Mouse (Mus musculus) intestine, postnatal 0 days (tissue): Measurements from ENCODE around the gene Cog7. TPM values are rescaled to one million over a fixed set of nuclear protein-coding genes. Genes with fewer than 3 reads are reported as not detected.

Source experiments
- ATAC-seq: fragments of 200-750 bp; cut with Nextera tagmentation; 2 replicates; pipeline ENCODE4 v1.8.0; 2017; ENCODE audit warnings: mild to moderate bottlenecking, moderate TSS enrichment, moderate library complexity
- H3K27ac ChIP-seq: fragments of 300-500 bp; sonication (generic); 2 replicates; pipeline ENCODE4 v1.5.1; 2014; ENCODE audit warnings: mild to moderate bottlenecking, low read depth, low read length, moderate library complexity
- H3K27me3 ChIP-seq: fragments of 300-500 bp; sonication (generic); replicated peaks from 2 replicates; pipeline ENCODE4 v1.6.1; 2014; ENCODE audit warnings: low read length, mixed read lengths; ENCODE audit not compliant: control insufficient read depth, insufficient read depth
- H3K36me3 ChIP-seq: fragments of 300-500 bp; sonication (generic); 2 replicates; pipeline ENCODE4 v1.6.1; 2014; ENCODE audit warnings: mild to moderate bottlenecking, moderate library complexity; ENCODE audit not compliant: control insufficient read depth, insufficient read depth
- H3K4me1 ChIP-seq: fragments of 300-500 bp; sonication (generic); replicated peaks from 2 replicates; pipeline ENCODE4 v1.6.1; 2014; ENCODE audit warnings: antibody characterized with exemption, low read length, mixed read lengths; ENCODE audit not compliant: control insufficient read depth, insufficient read depth
- H3K4me2 ChIP-seq: fragments of 300-500 bp; sonication (generic); replicated peaks from 2 replicates; pipeline ENCODE4 v1.6.1; 2014; ENCODE audit warnings: low read depth, mild to moderate bottlenecking, moderate library complexity
- H3K4me3 ChIP-seq: fragments of 300-500 bp; sonication (generic); 2 replicates; pipeline ENCODE4 v1.5.1; 2014; ENCODE audit warnings: low read depth, low read length
- H3K9ac ChIP-seq: fragments of 300-500 bp; sonication (generic); 2 replicates; pipeline ENCODE4 v1.6.1; 2014; ENCODE audit warnings: mild to moderate bottlenecking, low read depth, low read length
- H3K9me3 ChIP-seq: fragments of 300-500 bp; sonication (generic); 2 replicates; pipeline ENCODE4 v1.6.1; 2016; ENCODE audit warnings: mixed run types; ENCODE audit not compliant: control insufficient read depth
- CTCF ChIP-seq: sonication (generic); IDR thresholded peaks from 2 replicates; pipeline ENCODE4 v1.5.1; 2016; ENCODE audit warnings: low read depth, mild to moderate bottlenecking, control low read depth, antibody characterized with exemption, moderate library complexity
- WGBS: fragments of 180-500 bp; shearing (Covaris S2); extraction: QIAGEN DNeasy Blood & Tissue Kit; methylation state at CpG from one replicate; pipeline ENCODE4 v1.1.7; 2014; 5-methylcytosine and 5-hydroxymethylcytosine counted together
- polyA plus RNA-seq: library from polyadenylated mRNA; unstranded; fragments of >200 nt; fragmentation: Nextera tagmentation; extraction: Ambion mirVana; gene quantifications from 2 replicates; pipeline ENCODE4 v1.2.1, GENCODE M21; 2015

Cog7 gene
- polyA plus RNA-seq, 1 experiment from 2014 or later, result 6.3 TPM

DNA sequence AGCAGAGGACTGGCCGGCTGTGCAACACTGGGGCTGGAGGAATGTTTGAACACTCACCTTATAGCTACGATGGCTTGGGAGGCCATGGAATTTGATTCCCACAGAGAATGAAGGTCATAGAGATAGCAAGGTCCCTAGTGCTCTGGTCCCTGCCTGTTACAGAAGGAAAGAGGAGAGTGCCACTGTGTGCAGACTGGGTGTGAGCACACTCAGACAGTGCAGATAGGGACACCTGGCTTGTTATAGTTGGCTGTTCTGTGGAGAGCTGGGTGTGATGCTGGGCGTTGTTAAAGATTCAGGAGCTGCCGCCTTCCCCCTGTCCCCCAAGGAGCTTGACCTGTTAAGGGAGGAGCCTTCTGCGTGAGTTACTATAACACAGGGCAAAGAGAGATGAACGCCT is 84.8 kb downstream of the Cog7 start:
- Histone ChIP-seq H3K9me3 (no peaks in the 10 kb centered on the region), H3K9ac (no peak overlapping the region), H3K4me3 (no peak overlapping the region), H3K27ac (no peak overlapping the region), H3K27me3 (0 out of 2 replicates have a peak, but pooled peaks cover 3% of the 10 kb centered on the region), H3K36me3 (no peaks in the 10 kb centered on the region), H3K4me1 (no peaks in the 10 kb centered on the region), H3K4me2 (no peak overlapping the region)
- ATAC-seq, result no peak
- no peak for TF ChIP-seq CTCF
- WGBS, result 35% methylated on average over 6 of the region's 6 CpGs

DNA sequence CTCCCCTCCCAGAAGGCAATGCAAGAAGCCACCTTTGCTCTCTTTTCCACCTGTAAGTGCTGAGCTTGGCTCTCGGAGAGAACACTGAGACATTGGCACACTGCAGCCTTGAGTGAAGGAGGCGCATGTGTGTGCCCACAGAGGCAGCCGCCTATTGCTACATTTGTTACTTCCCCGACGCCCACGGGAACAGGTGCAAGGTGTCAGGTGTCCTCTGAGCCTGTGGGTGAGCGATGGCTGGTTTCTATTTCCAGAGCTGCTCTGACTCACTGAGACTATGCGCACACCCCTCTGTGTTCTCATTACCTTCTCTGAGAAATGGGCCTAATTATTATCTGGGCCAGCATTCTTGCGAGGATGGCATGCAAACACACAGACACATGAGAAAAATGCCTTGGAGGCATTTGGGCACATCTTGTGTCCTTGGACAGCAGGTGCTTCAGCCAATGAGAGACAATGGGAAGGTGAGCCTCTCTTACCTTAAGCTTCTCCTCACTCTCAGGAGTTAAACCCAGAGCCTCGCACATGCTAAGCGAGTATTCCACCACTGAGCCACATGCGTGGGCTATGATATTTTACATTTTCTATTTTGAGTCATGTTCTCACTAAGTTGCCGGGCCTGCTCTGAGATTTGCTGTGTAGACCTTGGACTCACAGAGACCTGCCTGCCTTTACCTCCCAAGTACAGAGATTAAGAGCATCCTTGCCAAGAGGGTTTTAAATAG is 90.7 kb downstream of the Cog7 start:
- WGBS, result 86% methylated on average over 13 of the region's 13 CpGs
- H3K9me3 ChIP-seq, result no peaks in the 10 kb centered on the region
- no peak overlapping the region for H3K4me3 ChIP-seq
- H3K36me3 ChIP-seq, result no peaks in the 10 kb centered on the region
- no peaks in the 10 kb centered on the region for H3K4me1 ChIP-seq
- no peak for TF ChIP-seq CTCF
- H3K27me3 ChIP-seq, result no peaks in the 10 kb centered on the region
- ATAC-seq, result no peak
- no peak overlapping the region for H3K27ac ChIP-seq
- H3K4me2 ChIP-seq, result no peak overlapping the region
- no peak overlapping the region for H3K9ac ChIP-seq

DNA sequence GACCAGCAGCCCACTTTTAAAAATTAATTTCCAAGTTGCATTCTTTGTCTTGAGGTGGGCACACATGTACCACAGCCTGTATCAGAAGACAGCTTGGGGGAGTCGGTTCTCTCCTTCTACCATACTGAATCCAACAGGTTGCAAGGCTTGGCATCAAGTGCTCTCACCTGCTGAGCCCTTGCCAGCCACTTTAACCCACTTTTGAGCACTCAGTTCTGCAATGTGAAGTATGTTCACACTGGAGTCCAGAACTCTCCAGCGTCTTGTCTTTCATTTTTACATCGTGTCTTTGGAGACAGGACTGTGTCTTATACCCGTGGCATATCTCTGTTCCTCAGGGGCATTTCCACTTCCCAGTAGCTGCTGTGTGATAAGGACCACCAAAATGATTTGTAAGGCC is 101.3 kb downstream of the Cog7 start:
- Histone ChIP-seq H3K4me3 (no peak overlapping the region), H3K4me1 (no peaks in the 10 kb centered on the region), H3K4me2 (no peak overlapping the region), H3K27ac (no peak overlapping the region), H3K27me3 (no peaks in the 10 kb centered on the region), H3K9me3 (no peaks in the 10 kb centered on the region), H3K36me3 (no peaks in the 10 kb centered on the region), H3K9ac (no peak overlapping the region)
- WGBS, result 83% methylated on average over 4 of the region's 4 CpGs
- no peak for TF ChIP-seq CTCF
- no peak for ATAC-seq

DNA sequence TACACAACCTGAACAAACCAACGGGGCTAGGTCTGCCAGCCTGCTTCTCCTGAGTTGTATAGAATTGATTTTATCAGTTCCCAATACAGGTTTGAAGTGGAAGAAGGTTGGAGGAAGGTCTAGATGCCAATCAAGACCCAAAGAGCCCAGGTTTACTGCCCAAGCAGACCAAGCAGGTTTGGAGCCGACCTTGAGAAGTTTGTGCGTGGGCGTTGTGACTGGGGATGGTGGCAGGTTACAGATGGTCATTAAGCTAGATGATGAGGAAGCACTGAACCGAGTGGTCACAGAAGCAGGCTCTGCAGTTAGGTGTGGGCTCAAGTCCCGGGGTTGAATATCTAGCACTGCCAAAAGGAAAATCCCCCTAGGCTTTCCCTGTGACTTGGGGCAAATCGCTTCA is 106.7 kb downstream of the Cog7 start:
- WGBS, result 81% methylated on average over 7 of the region's 7 CpGs
- H3K36me3 ChIP-seq, result no peaks in the 10 kb centered on the region
- H3K27me3 ChIP-seq, result no peaks in the 10 kb centered on the region
- no peaks in the 10 kb centered on the region for H3K9me3 ChIP-seq
- ATAC-seq, result no peak
- no peak overlapping the region for H3K4me2 ChIP-seq
- no peak overlapping the region for H3K9ac ChIP-seq
- H3K4me1 ChIP-seq, result no peaks in the 10 kb centered on the region
- no peak for TF ChIP-seq CTCF
- no peak overlapping the region for H3K4me3 ChIP-seq
- H3K27ac ChIP-seq, result no peak overlapping the region

DNA sequence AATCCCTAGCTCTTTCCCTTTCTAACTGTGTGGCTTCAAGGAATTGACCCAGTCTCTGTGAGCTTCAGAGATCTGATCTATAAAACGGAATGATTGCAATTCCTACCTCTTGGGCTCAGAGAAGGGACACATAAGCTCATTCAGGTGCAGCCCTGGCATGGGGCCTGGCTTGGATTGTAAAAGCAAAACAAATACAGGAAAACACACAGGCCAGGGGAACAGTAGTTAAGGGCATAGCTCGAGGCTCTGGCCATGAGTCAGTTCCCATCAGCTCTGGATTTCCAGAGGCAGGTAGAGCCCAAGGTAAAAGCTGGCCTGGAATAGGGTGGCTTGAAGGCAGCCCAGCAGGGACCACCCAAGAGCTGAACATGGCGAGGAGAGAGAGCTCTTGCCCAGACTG is 107.5 kb downstream of the Cog7 start:
- WGBS, result 36% methylated on average over 3 of the region's 3 CpGs
- Histone ChIP-seq H3K9me3 (no peaks in the 10 kb centered on the region), H3K4me1 (no peaks in the 10 kb centered on the region), H3K27me3 (no peaks in the 10 kb centered on the region), H3K36me3 (no peaks in the 10 kb centered on the region), H3K4me3 (no peak overlapping the region), H3K9ac (no peak overlapping the region), H3K27ac (no peak overlapping the region), H3K4me2 (no peak overlapping the region)
- ATAC-seq, result no peak
- TF ChIP-seq CTCF, result no peak

DNA sequence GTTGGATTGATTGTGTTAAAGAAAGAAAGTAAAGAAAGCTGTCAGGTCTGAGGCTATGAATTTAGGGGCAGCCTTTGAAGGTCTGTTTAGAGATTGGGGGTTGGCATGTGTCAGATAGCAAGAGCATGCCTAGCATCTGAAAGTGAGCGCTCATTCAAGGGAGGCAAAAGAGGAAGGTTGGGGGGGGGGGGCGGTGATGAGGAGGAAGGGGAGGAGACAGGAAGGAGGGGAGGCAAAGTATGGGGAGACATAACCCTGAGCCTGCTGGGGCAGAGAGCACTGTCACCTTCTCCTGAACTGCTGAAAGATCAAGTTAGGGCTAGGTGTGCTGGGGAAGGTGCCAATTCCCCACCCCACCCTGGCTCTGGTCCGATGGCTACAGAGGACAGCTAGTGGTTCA is 109.9 kb downstream of the Cog7 start:
- no peak for ATAC-seq
- Histone ChIP-seq H3K9me3 (no peaks in the 10 kb centered on the region), H3K4me2 (no peak overlapping the region), H3K27me3 (no peaks in the 10 kb centered on the region), H3K9ac (no peak overlapping the region), H3K4me1 (no peaks in the 10 kb centered on the region), H3K4me3 (no peak overlapping the region), H3K36me3 (no peaks in the 10 kb centered on the region), H3K27ac (no peak overlapping the region)
- WGBS, result 73% methylated on average over 3 of the region's 3 CpGs
- TF ChIP-seq CTCF, result no peak
